Mouse (Mus musculus): Measurements from ENCODE around the gene 4930524B15Rik. TPM values are rescaled to one million over a fixed set of nuclear protein-coding genes. Genes with fewer than 3 reads are reported as not detected.

The 4930524B15Rik gene
- polyA plus RNA-seq, 1 experiment, result not detected

- Histone ChIP-seq H3K4me3 (ENCODE audit: insufficient read depth, low read depth, low read length) (no peak overlapping the region), H3K27ac (replicated peaks; ENCODE audit: low read depth, low read length) (no peak overlapping the region)
Measured at GRCm38 (mm10) chr11:32009961-32010662, 44.7 kb downstream of the 4930524B15Rik start.

GRCm38 (mm10) chr11:32010663-32010970, 45.2 kb downstream of the 4930524B15Rik start:
- no peak overlapping the region for H3K4me3 ChIP-seq (ENCODE audit: insufficient read depth, low read depth, low read length)
- no peaks in the 10 kb centered on the region for H3K4me1 ChIP-seq (ENCODE audit: control insufficient read depth, insufficient read depth, insufficient read length, low read length)
- no peak overlapping the region for H3K27ac ChIP-seq (replicated peaks; ENCODE audit: low read depth, low read length)

More at GRCm38 (mm10) chr11:32009961-32010662, 44.7 kb downstream of the 4930524B15Rik start:
- H3K4me1 ChIP-seq (ENCODE audit: control insufficient read depth, insufficient read depth, insufficient read length, low read length), result no peaks in the 10 kb centered on the region

GRCm38 (mm10) chr11:32011867-32012603, 46.6 kb downstream of the 4930524B15Rik start:
- no peaks in the 10 kb centered on the region for H3K4me1 ChIP-seq (ENCODE audit: control insufficient read depth, insufficient read depth, insufficient read length, low read length)
- no peak overlapping the region for H3K4me3 ChIP-seq (ENCODE audit: insufficient read depth, low read depth, low read length)
- no peak overlapping the region for H3K27ac ChIP-seq (replicated peaks; ENCODE audit: low read depth, low read length)

- Histone ChIP-seq H3K4me3 (ENCODE audit: insufficient read depth, low read depth, low read length) (no peak overlapping the region), H3K27ac (replicated peaks; ENCODE audit: low read depth, low read length) (no peak overlapping the region), H3K4me1 (ENCODE audit: control insufficient read depth, insufficient read depth, insufficient read length, low read length) (no peaks in the 10 kb centered on the region)
Measured at GRCm38 (mm10) chr11:32013014-32013427, 47.6 kb downstream of the 4930524B15Rik start.

GRCm38 (mm10) chr11:32013561-32013960, 48.2 kb downstream of the 4930524B15Rik start:
- H3K4me3 ChIP-seq (ENCODE audit: insufficient read depth, low read depth, low read length), result no peak overlapping the region
- H3K4me1 ChIP-seq (ENCODE audit: control insufficient read depth, insufficient read depth, insufficient read length, low read length), result no peaks in the 10 kb centered on the region
- H3K27ac ChIP-seq (replicated peaks; ENCODE audit: low read depth, low read length), result no peak overlapping the region

- H3K4me3 ChIP-seq (ENCODE audit: insufficient read depth, low read depth, low read length), result no peak overlapping the region
- no peaks in the 10 kb centered on the region for H3K4me1 ChIP-seq (ENCODE audit: control insufficient read depth, insufficient read depth, insufficient read length, low read length)
- no peak overlapping the region for H3K27ac ChIP-seq (replicated peaks; ENCODE audit: low read depth, low read length)
Measured at GRCm38 (mm10) chr11:32018201-32018600, 52.8 kb downstream of the 4930524B15Rik start.

GRCm38 (mm10) chr11:32020031-32020965, 54.9 kb downstream of the 4930524B15Rik start:
- Histone ChIP-seq H3K27ac (replicated peaks; ENCODE audit: low read depth, low read length) (no peak overlapping the region), H3K4me1 (ENCODE audit: control insufficient read depth, insufficient read depth, insufficient read length, low read length) (no peaks in the 10 kb centered on the region), H3K4me3 (ENCODE audit: insufficient read depth, low read depth, low read length) (no peak overlapping the region)

GRCm38 (mm10) chr11:32026634-32027033, 61.2 kb downstream of the 4930524B15Rik start:
- no peak overlapping the region for H3K4me3 ChIP-seq (ENCODE audit: insufficient read depth, low read depth, low read length)
- H3K4me1 ChIP-seq (ENCODE audit: control insufficient read depth, insufficient read depth, insufficient read length, low read length), result no peaks in the 10 kb centered on the region
- no peak overlapping the region for H3K27ac ChIP-seq (replicated peaks; ENCODE audit: low read depth, low read length)

GRCm38 (mm10) chr11:32027474-32028342, 62.3 kb downstream of the 4930524B15Rik start:
- no peak overlapping the region for H3K27ac ChIP-seq (replicated peaks; ENCODE audit: low read depth, low read length)
- no peaks in the 10 kb centered on the region for H3K4me1 ChIP-seq (ENCODE audit: control insufficient read depth, insufficient read depth, insufficient read length, low read length)

GRCm38 (mm10) chr11:32028605-32029004, 63.2 kb downstream of the 4930524B15Rik start:
- Histone ChIP-seq H3K4me3 (ENCODE audit: insufficient read depth, low read depth, low read length) (no peak overlapping the region), H3K27ac (replicated peaks; ENCODE audit: low read depth, low read length) (no peak overlapping the region), H3K4me1 (ENCODE audit: control insufficient read depth, insufficient read depth, insufficient read length, low read length) (no peaks in the 10 kb centered on the region)

More at GRCm38 (mm10) chr11:32027474-32028342, 62.3 kb downstream of the 4930524B15Rik start:
- H3K4me3 ChIP-seq (ENCODE audit: insufficient read depth, low read depth, low read length), result no peak overlapping the region

Other genes starting within 250 kb of the 4930524B15Rik start
- 12.2 and 16.5 TPM in 2 replicates for gene Cpeb4, start 93.4 kb upstream of the 4930524B15Rik start, polyA plus RNA-seq (2012; ENCODE audit: insufficient read depth, insufficient read length, missing spikeins)
- not detected in 2 replicates for gene Nsg2, start 34.9 kb downstream of the 4930524B15Rik start, polyA plus RNA-seq (2012; ENCODE audit: insufficient read depth, insufficient read length, missing spikeins)
- gene Il9r, start 234.7 kb downstream of the 4930524B15Rik start, polyA plus RNA-seq (2012; ENCODE audit: insufficient read depth, insufficient read length, missing spikeins), result not detected in 2 replicates
- 14.6 and 22.6 TPM in 2 replicates for gene Snrnp25, start 239.8 kb downstream of the 4930524B15Rik start, polyA plus RNA-seq (2012; ENCODE audit: insufficient read depth, insufficient read length, missing spikeins)

All from brown adipose tissue, adult 24 weeks (tissue).